Mouse (Mus musculus) right cerebral cortex, postnatal 10 days (tissue): ENCODE measurements at regions not wholly inside any gene's neighbourhood (a gene's known extent, or its start where the extent isn't known, plus 50 kb on each side); places are given as distances from the start of the nearest gene placed in this dataset.
A peak's percentile ranks its signal among the peaks of the same experiment; 100 is the strongest.

Source experiments
- DNase-seq, 2 experiments: peaks; one replicate each; pipeline ENCODE4 v3.0.0; 2021; ENCODE audit warnings: low spot score in 2 of 2

DNA sequence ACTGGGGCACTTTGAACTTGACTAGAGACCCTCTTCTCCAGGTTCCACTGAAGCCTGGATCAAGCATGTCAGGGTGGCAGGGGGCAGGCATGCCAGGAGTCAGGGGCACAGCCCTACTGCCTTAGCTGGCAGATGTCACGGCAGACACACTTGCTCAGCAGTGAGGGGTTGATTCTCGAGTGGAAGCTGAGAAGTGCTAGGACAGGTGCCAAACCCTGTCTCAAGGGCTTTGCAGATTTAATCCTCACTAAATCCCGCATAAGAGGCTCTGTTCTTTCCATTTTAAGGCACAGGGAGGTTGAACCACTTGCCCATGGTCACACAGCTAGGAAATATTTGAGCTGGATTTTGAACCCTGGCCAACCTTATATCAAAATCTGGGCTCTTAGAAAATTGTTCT is 223.5 kb upstream of the Mvb12b start:
- no peak for DNase-seq

DNA sequence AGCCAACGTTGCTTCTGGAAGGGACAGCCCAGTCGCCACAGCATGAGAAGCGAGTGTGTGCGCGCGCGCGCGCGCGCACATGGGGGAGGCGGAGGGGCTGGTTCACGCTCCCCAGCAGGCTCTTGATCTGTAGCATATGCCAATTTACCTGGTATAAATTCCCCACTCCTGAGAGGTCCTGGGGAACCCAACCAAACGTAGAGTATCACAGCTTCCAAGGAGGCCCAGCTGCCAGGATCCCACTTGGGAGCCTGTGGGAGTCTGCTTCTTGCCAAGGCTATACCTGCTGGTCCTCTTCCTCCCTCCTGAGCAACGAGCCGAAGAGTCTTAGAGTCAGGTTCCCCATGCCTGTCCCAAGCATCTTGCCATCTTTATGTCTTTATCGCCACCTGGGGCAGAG is 222.8 kb upstream of the Mvb12b start:
- DNase-seq = no peak

DNA sequence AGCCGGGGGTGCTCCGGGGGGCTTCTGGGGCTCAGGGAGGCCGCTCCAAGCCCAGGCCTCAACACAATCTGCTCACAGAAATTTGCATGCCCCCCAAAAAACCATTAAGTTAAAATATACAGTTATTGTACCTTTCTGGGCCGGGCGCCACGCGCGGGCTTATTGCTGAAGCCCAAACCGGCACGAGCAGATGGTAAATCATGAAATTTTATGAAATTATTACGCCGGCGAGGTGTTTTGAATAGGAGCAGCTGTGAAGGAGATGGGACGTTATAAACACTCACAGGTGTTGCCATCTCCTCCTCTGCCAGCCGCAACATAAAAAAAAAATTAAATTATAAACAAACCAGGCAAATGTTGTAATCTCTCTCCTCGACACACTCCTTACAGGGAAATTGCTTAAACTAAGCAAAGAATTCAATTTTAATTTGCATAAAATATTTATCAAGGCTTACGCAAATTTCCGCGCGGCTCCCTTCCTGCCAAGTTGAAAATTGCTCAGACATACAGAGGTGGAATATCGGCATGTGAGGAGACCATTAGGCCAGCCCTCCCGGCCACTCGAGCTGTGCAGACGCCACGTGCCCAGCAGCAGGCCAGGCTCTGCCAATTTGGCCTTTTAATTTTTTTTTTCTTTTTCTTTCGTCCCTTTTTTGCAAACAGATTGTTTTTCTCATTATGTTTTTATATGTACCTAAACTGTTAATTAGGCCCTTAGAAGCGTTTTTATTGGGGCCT is 220.0 kb upstream of the Mvb12b start:
- peak; percentile 63 to 69 for DNase-seq

DNA sequence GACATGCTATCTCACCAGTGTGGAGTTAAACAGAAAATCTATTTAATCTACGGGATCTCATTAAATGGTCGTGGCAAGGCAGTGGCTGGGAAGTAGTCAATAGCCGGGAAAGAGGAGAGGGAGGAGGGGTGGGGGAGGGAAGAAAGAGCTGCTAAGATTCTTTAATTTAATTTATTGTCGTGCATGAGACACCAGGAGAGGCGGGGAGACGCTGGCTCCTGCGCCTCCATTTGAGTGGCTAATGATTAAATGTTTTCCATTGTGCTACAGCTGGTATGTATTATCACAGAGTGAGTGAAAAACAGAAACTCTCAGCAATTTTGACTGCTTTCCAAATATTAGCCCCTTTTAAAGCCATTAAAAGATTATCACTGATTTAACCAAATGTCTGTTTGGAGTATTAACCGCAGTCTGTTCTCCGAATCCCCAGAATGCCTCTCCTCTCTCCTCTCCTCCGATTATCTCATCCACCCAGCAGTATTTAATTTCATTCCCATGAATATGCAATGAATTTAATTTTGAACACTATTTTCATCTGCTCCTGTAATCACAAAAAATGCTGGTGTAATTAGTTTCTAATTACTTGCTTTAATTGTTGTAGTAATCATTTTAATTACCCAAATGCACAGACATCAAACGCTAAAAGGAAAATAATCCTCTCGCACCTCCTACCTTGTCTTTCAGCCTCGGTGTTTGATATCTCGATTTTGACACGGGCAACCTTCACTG is 219.3 kb upstream of the Mvb12b start:
- DNase-seq = no peak

DNA sequence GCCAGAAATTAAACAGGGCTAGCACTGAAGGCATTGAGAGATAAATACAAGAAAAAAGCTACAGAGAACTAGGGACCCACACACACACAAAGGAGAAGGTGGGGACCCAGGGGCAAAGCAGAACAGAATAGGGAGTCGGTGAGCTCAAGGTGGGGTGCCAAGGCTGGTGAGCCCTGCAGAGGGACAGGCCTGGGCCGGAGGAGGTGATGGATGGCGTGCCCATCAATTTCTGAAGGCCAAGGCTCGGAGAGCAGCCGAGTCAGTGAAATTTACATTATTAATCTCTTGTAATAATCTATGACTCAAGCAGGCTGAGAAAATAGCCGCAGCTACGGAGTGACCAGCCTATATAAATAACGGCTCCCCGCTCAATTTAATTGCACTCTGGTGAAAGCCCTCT is 218.5 kb upstream of the Mvb12b start:
- no peak for DNase-seq

DNA sequence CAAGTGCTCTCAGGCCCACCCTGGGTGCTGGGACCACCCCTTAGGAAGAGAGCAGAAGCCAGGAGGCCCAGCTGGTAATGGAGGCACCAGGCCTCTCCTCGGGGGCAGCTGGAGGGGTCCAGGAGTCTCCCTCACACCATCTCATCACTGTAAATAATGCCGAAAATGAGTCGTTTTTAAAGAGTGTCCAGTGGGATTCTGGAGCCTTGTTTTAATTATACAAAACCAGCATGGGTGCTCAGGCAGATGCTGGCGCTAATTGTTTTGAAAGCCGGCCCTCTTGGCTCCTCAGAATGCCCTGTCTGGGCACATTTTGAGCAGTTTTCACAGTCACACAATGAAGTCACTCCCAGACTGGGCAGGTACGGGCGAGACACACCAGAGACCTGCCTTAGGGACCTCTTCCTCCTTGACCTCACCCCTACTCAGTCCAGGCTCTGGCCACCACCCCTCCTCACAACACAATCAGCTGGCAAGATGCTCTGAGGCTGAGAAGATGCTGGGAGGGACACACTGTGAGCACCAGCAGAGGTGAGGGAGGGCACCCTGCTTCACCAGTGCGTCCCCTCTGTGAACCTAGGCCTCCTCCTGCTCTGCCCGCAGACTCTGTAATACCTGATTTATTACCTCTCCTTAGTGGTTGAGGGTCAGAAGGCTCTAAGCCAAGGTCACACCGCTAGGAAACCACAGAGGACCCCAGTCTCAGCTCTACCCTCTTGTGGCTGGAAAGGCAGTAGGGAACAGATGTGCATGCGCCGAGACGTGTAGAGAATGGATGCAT is 217.7 kb upstream of the Mvb12b start:
- DNase-seq = no peak

DNA sequence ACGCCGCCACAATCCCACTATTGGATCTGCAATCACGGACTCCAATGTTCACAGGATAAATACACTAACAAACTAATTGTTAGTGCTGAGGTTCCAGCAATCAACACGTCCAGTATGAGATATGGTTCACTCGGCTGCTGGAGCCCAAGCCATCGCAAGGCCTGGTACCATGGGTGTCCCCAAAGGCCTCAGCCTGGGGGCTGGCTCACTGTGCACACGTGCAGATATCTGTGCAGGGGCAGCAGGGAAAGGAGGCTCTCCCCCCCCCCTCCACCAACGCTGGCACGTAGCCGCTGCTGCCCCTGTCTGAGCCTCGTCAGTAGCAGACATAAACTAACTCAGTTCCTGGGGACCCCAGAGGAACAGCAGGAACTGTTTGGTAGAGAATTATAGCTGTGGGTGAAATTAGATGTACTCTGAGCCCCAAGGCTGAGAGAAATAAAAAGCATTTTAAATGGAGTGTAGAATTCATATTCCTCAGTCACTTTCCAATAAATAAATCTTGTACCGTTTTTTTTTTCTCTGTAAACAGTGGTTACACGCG is 210.3 kb upstream of the Mvb12b start:
- no peak for DNase-seq

DNA sequence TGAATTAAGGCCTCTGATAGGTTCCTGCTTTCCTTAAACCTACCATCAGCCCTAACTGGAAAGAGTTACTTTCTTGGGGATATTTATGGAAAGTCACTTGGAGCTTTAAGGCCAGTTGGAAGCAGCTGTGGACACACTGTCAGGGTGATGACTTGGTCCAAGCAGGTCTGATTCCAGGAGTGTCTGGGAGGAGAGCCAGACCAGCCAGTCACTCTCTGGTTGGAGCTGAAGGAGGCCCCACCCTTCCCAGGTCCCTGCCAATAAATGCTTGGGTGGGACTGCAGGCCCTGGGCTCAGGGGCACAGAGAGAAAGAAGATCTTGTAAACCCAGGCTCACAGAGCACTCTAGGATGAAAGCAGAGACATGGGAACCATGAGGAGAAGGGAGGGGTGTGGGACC is 208.8 kb upstream of the Mvb12b start:
- DNase-seq = no peak

DNA sequence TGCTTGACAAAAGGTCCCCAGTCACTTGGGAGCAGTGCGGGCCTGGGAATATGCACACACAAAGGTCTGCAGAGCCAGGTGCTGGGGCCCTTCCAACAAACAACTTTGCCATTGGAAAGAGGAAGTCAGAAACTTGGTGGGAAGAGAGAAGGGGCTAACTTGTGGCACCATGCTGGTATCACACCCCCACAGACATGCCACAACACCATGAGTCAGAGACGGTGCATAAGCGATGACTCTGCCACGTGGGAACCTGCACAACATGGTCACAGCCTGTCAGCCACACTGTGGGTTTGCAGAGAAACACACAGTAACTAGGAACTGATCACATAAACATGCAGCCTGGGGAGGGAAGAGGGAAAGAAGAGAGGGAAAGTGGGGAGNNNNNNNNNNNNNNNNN is 201.1 kb upstream of the Mvb12b start:
- DNase-seq = no peak

DNA sequence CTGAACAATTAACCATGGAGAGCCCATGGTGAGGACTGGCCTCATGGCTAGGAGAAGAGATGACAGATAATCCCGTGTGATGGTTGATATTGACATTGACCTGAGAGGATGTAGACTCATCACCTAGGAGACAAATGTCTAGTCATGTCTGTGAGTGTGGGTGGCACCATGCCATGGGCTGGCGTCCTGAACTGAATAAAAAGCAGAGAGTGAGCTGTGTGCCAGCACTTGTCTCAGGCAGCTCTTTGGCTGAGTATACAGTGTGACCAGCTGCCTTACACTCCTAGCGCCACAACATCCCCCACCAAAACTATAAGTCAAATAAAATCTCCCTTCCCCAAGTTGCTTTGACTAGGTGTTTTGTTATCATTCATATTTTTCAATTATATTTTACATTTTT is 198.4 kb upstream of the Mvb12b start:
- peak; percentile 76 to 80 for DNase-seq

DNA sequence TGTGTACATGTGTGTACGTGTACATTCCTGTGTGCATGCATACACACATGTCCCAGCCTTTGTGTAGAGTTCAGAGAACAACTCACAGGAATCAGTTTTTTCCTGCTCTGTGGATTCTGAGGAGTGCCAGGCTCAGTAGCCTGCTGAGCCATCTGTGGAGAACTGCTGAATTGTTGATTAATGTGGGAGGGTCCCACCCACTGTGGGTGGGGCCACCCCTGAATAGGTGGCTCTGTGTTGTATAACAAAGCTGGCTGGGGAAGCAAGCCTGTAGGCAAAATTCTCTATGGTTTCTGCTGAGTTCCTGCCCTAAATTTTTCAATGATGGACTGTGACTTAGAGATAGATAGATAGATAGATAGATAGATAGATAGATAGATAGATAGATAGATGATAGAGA is 196.8 kb upstream of the Mvb12b start:
- no peak for DNase-seq

DNA sequence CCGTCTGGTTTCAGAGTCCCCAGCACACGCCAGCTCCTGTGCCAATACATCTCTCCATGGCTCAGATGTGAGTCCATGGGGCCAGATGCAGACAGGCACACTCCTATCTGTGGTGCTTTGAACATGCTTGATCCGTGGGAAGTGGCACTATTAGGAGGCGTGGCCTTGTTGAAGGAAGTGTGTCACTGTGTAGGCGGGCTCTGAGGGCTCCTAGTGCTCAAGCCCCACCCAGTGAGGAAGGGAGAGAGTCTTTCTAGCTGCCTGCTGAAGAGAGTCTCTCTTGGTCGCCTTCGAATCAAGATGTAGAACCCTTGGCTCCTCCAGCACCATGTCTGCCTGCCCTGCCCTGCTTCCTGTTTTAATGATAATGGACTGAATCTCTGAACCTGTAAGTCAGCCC is 194.7 kb upstream of the Mvb12b start:
- no peak for DNase-seq

DNA sequence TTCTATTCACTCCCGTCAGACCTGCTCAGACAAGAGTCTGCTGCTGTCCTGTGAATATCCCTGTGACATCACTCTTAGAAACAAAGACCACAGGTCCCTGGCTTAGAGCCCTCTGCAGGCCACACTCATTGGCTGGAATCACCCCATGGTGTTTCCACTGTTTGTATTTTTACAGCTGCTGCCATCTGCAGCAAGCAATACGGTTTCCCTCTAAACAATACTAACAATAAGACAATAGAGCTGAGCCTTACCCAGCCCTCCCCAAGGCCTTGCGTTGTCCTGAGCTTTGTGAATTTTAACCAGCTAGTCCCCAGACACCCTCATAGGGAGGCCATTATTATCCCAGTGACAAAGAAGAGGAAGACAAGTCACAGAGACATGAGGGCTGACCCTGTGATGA is 192.4 kb upstream of the Mvb12b start:
- DNase-seq = no peak

DNA sequence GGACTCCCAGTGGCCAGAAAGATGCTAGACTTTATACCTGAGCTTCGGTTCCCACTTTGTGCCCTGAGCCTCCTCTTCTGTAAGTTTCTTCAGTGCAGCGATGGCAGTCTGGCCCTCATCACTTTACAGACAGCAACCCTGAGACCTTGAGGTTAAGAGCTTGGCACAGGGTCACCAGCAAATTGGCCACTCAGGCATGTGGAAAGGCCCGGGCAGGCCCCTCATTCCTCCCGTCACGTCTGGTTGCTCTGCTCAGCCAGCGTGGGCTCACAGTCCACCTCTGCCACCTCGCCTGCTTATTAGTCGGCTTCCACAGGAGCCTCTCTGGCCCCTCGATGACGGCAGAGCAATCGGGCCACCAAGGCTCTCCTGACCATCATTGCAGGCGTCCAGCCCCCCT is 191.5 kb upstream of the Mvb12b start:
- DNase-seq = no peak

DNA sequence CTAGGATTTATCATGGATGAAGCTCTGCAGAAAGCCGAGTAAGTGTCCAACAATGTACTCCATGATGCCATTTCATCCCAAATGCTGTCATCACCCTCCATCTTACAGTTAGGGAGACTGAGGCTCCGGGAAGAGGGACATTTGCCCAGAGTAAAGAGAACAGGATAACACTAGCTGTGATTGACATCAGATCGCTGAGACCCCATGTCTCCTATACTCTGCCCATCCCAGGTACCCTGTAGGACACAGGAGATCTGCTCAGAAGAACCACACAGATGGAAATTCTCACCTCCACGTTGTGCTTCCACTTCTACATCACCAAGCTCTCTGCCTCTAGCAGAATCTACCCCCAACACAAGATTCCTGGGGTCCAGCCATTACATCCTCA is 191.1 kb upstream of the Mvb12b start:
- no peak for DNase-seq

DNA sequence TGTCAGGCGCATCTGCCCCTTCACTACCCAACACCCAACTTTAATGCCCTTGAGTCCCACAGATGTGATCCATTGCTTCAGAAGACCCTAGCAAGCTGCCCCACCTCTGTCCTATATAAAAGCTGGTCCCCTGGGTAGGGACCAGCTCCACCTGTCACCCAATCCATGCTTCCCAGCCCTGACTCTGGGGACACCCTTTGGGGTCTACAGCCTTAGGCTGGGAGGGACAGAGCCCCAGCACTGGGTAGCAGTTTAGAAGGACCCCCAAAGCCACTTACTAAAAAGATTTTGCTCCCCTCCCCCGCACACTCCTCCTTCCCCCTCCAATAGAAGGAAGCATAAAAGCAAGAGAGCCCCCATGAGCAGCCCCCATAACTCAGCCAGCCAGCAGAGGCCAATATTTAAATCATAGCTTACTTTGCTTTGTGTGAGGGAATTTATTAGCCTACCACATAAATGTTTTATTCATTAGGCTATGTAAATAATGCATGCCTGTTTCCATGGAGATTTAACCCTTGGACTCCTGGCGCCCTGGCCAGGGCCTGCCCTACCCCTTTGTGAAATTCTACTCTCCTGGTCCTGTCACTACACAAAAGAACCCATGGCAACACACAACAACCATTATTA is 190.6 kb upstream of the Mvb12b start:
- no peak for DNase-seq

DNA sequence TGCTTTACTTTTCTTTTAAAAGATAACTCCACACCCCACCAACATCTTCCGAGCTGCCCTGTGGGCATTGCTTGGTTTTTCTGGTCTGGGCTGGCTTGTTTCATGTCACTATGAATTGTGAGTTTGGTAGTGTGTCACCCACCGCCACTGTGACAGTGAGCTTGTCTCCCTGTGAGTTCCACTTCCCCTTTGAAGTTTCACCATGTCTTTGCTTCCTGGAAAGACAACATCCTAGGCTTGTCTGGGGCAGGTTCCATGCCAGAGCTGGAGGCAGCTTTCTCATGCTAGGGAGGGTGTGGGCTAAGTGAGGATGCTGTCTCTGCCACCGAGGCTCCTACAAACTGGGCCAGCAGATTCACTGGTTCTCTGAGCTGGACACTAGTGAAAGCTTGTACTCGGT is 188.6 kb upstream of the Mvb12b start:
- no peak for DNase-seq

DNA sequence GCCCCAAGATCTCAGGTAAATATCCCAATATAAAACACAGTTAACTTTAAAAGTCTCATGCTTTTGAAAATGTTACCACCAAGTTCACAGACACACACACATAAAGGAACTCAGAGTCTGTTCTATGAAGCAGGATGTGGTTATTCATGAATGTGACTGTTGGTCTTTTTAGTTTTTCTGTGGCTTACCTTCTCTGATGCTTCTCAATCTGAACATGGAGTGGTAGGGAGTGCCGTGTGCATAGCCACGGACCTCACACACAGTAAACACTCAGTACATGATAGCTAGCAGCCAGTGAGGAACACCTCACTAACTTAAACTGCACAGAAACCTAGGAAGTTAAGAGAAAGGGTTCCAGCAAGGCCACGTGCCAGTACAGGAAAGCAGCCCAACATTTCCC is 186.3 kb upstream of the Mvb12b start:
- no peak for DNase-seq

DNA sequence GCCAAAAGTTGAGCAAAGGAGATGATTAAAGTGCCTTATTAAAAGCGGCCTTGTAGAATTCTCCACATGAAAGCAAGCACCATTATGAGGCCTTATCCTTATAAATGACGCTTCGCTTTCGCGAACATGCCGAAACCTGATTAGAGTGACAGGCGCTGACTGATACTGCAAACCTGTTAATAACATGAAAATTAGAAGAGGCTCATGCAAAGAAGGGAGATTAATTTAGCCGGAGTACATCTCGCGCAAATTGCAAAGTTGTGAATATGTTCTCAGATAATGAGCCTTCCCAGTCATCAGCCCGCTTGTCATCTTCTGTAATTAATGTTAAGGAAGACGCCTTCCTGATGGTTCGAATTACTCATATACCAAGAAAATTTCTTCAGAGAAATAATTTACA is 177.8 kb upstream of the Mvb12b start:
- peak in 1 of 2 experiments; percentile 39 for DNase-seq

DNA sequence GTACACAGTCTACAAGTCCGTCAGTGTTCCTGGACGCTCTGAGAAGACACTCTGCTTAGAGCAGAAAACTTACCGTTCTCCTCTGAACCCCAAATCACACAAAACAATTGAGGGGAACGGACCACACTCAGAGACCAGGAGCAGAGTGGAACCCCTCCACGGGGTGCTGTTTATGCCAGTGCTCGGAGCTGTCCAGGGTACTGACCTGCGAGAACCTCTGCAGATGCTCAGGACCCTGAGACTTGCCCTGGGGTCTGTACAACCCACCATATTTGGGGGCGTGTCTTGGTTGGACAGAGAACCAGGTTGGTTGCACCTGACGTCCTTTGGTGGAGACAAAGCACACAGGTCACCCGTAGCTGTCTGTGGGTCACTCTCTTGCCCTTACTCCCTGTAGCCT is 177.3 kb upstream of the Mvb12b start:
- DNase-seq = no peak

DNA sequence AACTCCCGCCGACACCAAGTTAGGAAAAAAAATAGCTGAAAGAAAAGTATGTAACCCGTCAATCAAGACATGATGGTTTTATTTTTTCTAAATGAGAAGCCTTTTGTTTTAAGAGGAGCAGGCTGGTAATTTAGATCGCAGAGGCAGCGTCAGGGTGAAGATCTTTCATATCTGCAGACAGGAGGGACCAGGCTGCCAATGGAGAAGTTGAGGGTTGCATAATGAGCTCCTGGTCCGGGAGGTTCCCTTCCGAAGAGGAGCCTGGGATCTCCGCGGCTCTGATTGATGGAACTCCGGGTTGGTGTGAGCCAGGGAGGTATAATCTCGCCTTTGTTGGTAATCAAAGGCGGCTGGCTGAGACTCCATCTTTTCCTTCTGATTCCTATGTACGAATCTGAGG is 168.8 kb upstream of the Mvb12b start:
- no peak for DNase-seq

DNA sequence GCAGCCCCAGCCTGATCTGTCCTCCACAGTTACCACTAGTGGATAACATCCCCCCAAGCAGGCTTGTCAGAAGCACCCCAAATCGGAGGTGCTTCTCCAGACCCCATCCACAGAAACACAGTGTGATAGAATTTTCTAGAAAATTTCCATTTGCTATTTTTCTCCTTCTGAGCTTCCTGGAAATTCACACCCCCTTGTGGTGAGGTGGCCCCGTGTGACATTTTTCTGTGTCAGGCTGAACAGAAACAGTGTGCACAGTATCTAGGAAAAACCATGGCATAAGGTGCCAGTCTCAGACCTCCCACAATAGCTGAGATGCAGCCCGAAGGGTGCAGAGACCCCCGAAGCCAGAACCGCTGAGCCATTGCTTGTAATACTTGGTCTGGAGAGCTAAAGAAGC is 155.3 kb upstream of the Mvb12b start:
- peak in 1 of 2 experiments; percentile 28 for DNase-seq
